Mouse (Mus musculus) kidney, adult 11 months (tissue): Measurements from ENCODE around the gene Scmh1.

Experiments used
- DNase-seq: peaks from one replicate; pipeline ENCODE4 v3.0.0; 2022

Scmh1 gene

GRCm38 (mm10) chr4:120565726-120566125, 160.6 kb downstream of the Scmh1 start:
- DNase-seq = no peak

GRCm38 (mm10) chr4:120568005-120568404, 162.9 kb downstream of the Scmh1 start:
- DNase-seq = no peak

GRCm38 (mm10) chr4:120569025-120569424, 163.9 kb downstream of the Scmh1 start:
- DNase-seq = peak; percentile 57

GRCm38 (mm10) chr4:120569486-120570437, 164.7 kb downstream of the Scmh1 start, which contains the start of gene Ctps:
TSS of gene Ctps (minus strand) at chr4:120570276.
- peak; percentile 93 for DNase-seq

- no peak for DNase-seq
These were observed 165.5 kb downstream of the Scmh1 start for GRCm38 (mm10) chr4:120570438-120571069.

- DNase-seq = no peak
These were observed 166.0 kb downstream of the Scmh1 start for GRCm38 (mm10) chr4:120571070-120571464.

- no peak for DNase-seq
These were observed 166.6 kb downstream of the Scmh1 start for GRCm38 (mm10) chr4:120571691-120572090.
